Mouse (Mus musculus) stomach, embryonic 16.5 days (tissue): ENCODE data around the gene Hebp1. TPM values are rescaled to one million over a fixed set of nuclear protein-coding genes. Genes with fewer than 3 reads are reported as not detected.
A peak's percentile ranks its signal among the peaks of the same experiment; 100 is the strongest.

ENCODE experiments used
- ATAC-seq: fragments of 200-750 bp; cut with Nextera tagmentation; 2 replicates; pipeline ENCODE4 v1.8.0; 2017; ENCODE audit warnings: moderate number of reproducible peaks, moderate TSS enrichment; ENCODE audit not compliant: insufficient read depth, low FRiP score
- H3K27ac ChIP-seq: fragments of 300-500 bp; sonication (generic); 2 replicates; pipeline ENCODE4 v1.5.1; 2014; ENCODE audit warnings: low read length
- H3K27me3 ChIP-seq: fragments of 300-500 bp; sonication (generic); 2 replicates; pipeline ENCODE4 v1.6.1; 2014; ENCODE audit warnings: low read length, control low read depth, mixed read lengths; ENCODE audit not compliant: control insufficient read depth, insufficient read depth
- H3K36me3 ChIP-seq: fragments of 300-500 bp; sonication (generic); 2 replicates; pipeline ENCODE4 v1.6.1; 2014; ENCODE audit warnings: low read length; ENCODE audit not compliant: control insufficient read depth, insufficient read depth
- H3K4me1 ChIP-seq: fragments of 300-500 bp; sonication (generic); 2 replicates; pipeline ENCODE4 v1.6.1; 2014; ENCODE audit warnings: low read length, control low read depth, mixed read lengths; ENCODE audit not compliant: control insufficient read depth, insufficient read depth
- H3K4me2 ChIP-seq: fragments of 300-500 bp; sonication (generic); 2 replicates; pipeline ENCODE4 v1.6.1; 2014; ENCODE audit warnings: low read depth, low read length, mixed read lengths
- H3K4me3 ChIP-seq: fragments of 300-500 bp; sonication (generic); replicated peaks from 2 replicates; pipeline ENCODE4 v1.5.1; 2014; ENCODE audit warnings: mild to moderate bottlenecking, low read length
- H3K9ac ChIP-seq: fragments of 300-500 bp; sonication (generic); 2 replicates; pipeline ENCODE4 v1.6.1; 2014; ENCODE audit warnings: low read length
- H3K9me3 ChIP-seq: fragments of 300-500 bp; sonication (generic); replicated peaks from 2 replicates; pipeline ENCODE4 v1.6.1; 2016; ENCODE audit warnings: low read length, control low read depth; ENCODE audit not compliant: control insufficient read depth
- WGBS: fragments of 180-500 bp; shearing (Covaris S2); extraction: QIAGEN DNeasy Blood & Tissue Kit; methylation state at CpG from one replicate; pipeline ENCODE4 v1.1.7; 2014; 5-methylcytosine and 5-hydroxymethylcytosine counted together
- polyA plus RNA-seq: library from polyadenylated mRNA; unstranded; fragments of >200 nt; fragmentation: Nextera tagmentation; extraction: Ambion mirVana; gene quantifications from 2 replicates; pipeline ENCODE4 v1.2.1, GENCODE M21; 2015

Gene Hebp1
- polyA plus RNA-seq, 1 experiment from 2014 or later, result 37.7 TPM

GRCm38 (mm10) chr6:135100787-135101472 lies 96.9 kb downstream of the Hebp1 start:
- Histone ChIP-seq H3K27me3 (no peaks in the 10 kb centered on the region), H3K4me2 (no peak overlapping the region), H3K9ac (no peak overlapping the region), H3K9me3 (no peaks in the 10 kb centered on the region), H3K36me3 (no peaks in the 10 kb centered on the region), H3K4me1 (no peaks in the 10 kb centered on the region), H3K27ac (no peak overlapping the region), H3K4me3 (no peak overlapping the region)
- no peak for ATAC-seq
- 81% methylated on average over 15 of the region's 15 CpGs for WGBS

GRCm38 (mm10) chr6:135092798-135093470 lies 104.9 kb downstream of the Hebp1 start:
- no peak overlapping the region for H3K9ac ChIP-seq
- no peaks in the 10 kb centered on the region for H3K9me3 ChIP-seq
- ATAC-seq, result no peak
- H3K36me3 ChIP-seq, result no peaks in the 10 kb centered on the region
- no peak overlapping the region for H3K4me3 ChIP-seq
- H3K27ac ChIP-seq, result no peak overlapping the region
- no peaks in the 10 kb centered on the region for H3K27me3 ChIP-seq
- H3K4me2 ChIP-seq, result no peak overlapping the region
- WGBS, result 86% methylated on average over 12 of the region's 12 CpGs
- no peaks in the 10 kb centered on the region for H3K4me1 ChIP-seq

GRCm38 (mm10) chr6:135090661-135091060 lies 107.2 kb downstream of the Hebp1 start:
- Histone ChIP-seq H3K9ac (no peak overlapping the region), H3K4me2 (no peak overlapping the region), H3K27ac (no peak overlapping the region), H3K27me3 (no peaks in the 10 kb centered on the region), H3K4me3 (no peak overlapping the region), H3K4me1 (no peaks in the 10 kb centered on the region), H3K9me3 (no peaks in the 10 kb centered on the region), H3K36me3 (no peaks in the 10 kb centered on the region)
- ATAC-seq, result no peak
- WGBS, result 86% methylated on average over 4 of the region's 4 CpGs

GRCm38 (mm10) chr6:135089786-135090185 lies 108.0 kb downstream of the Hebp1 start:
- ATAC-seq, result no peak
- Histone ChIP-seq H3K4me2 (no peak overlapping the region), H3K9ac (no peak overlapping the region), H3K36me3 (no peaks in the 10 kb centered on the region), H3K27ac (no peak overlapping the region), H3K4me3 (no peak overlapping the region), H3K4me1 (no peaks in the 10 kb centered on the region), H3K27me3 (no peaks in the 10 kb centered on the region), H3K9me3 (no peaks in the 10 kb centered on the region)
- 34% methylated on average over 8 of the region's 8 CpGs for WGBS

GRCm38 (mm10) chr6:135087721-135088451 lies 109.9 kb downstream of the Hebp1 start:
- Histone ChIP-seq H3K27me3 (no peaks in the 10 kb centered on the region), H3K4me1 (no peaks in the 10 kb centered on the region), H3K36me3 (no peaks in the 10 kb centered on the region), H3K27ac (no peak overlapping the region), H3K9ac (no peak overlapping the region), H3K9me3 (no peaks in the 10 kb centered on the region), H3K4me2 (peak overlapping the region; percentile 43), H3K4me3 (no peak overlapping the region)
- WGBS, result 23% methylated on average over 19 of the region's 19 CpGs
- ATAC-seq, result peak; percentile 71; the same call in 1 of the 2 replicates

Other genes with a start within 250 kb of the Hebp1 start
- gene Apold1, start 216.3 kb downstream of the Hebp1 start, polyA plus RNA-seq, result 2.2 and 2.9 TPM in 2 replicates
- 104 and 105 TPM in 2 replicates for gene Ddx47, start 186.4 kb downstream of the Hebp1 start, polyA plus RNA-seq
- gene Gprc5a, start 132.4 kb downstream of the Hebp1 start, polyA plus RNA-seq, result 24.7 and 30.4 TPM in 2 replicates
- 0.13 and 0.40 TPM in 2 replicates for gene Gprc5d, start 79.7 kb downstream of the Hebp1 start, polyA plus RNA-seq
- gene Fam234b, start within 50 bp of the Hebp1 start, polyA plus RNA-seq, result 29.1 and 33.3 TPM in 2 replicates
- 0.87 and 1.6 TPM in 2 replicates for gene Gsg1, start 56.3 kb upstream of the Hebp1 start, polyA plus RNA-seq
- gene Pbp2, start 112.4 kb upstream of the Hebp1 start, polyA plus RNA-seq, result 12.4 and 28.5 TPM in 2 replicates
- 221 and 304 TPM in 2 replicates for gene Emp1, start 164.5 kb upstream of the Hebp1 start, polyA plus RNA-seq